Mouse (Mus musculus) left cerebral cortex, adult 2 months (tissue): ENCODE measurements around the gene Eef1akmt2. TPM values are rescaled to one million over a fixed set of nuclear protein-coding genes. Genes with fewer than 3 reads are reported as not detected.

Source experiments
- DNase-seq, 2 experiments: peaks; one replicate each; pipeline ENCODE4 v3.0.0; 2021 to 2022; ENCODE audit warnings: low spot score in 2 of 2, mixed read lengths in 1 of 2; ENCODE audit errors: extremely low spot score in 1 of 2
- H3K27ac ChIP-seq: fragments of 200-600 bp; 2 replicates; pipeline ENCODE4 v1.8.1; 2022
- H3K4me3 ChIP-seq: fragments of 200-600 bp; 2 replicates; pipeline ENCODE4 v1.8.1; 2022
- CTCF ChIP-seq: fragments of 200-600 bp; IDR thresholded peaks from 2 replicates; pipeline ENCODE4 v1.8.1; 2022; ENCODE audit warnings: antibody characterized with exemption, mild to moderate bottlenecking, moderate library complexity
- intact Hi-C: fragments of 180-260 bp; cut with DNase I; formaldehyde crosslinking; loops from one replicate; pipeline ENCODE4 v1.15.1; 2025
- total RNA-seq, 2 experiments: library from RNA; stranded (reverse); gene quantifications; 2 replicates each; pipeline ENCODE4 v1.2.3; 2021

The Eef1akmt2 gene
- total RNA-seq, 2 experiments from 2014 or later: 33.2 to 33.8 TPM

GRCm38 (mm10) chr7:132799119-132800016 lies 53.1 kb downstream of the Eef1akmt2 start:
- Histone ChIP-seq H3K27ac (peak overlapping the region; percentile 77), H3K4me3 (no peak overlapping the region)
- no peak for DNase-seq
- intact Hi-C loops: no loop called here
- TF ChIP-seq CTCF: peak; percentile 31

GRCm38 (mm10) chr7:132795141-132795540 lies 57.3 kb downstream of the Eef1akmt2 start:
- Histone ChIP-seq H3K27ac (peak overlapping the region; percentile 82), H3K4me3 (no peak overlapping the region)
- no peak for DNase-seq
- TF ChIP-seq CTCF: no peak
- intact Hi-C loops: no loop called here

- H3K4me3 ChIP-seq: no peak overlapping the region
- intact Hi-C loops: no loop called here
- peak overlapping the region; percentile 82 for H3K27ac ChIP-seq
- no peak for DNase-seq
- no peak for TF ChIP-seq CTCF
These were observed 59.0 kb downstream of the Eef1akmt2 start for GRCm38 (mm10) chr7:132793467-132793866.

GRCm38 (mm10) chr7:132790447-132791219 lies 61.8 kb downstream of the Eef1akmt2 start:
- intact Hi-C loops: no loop called here
- no peak for TF ChIP-seq CTCF
- peak overlapping the region; percentile 68 for H3K27ac ChIP-seq
- no peak overlapping the region for H3K4me3 ChIP-seq
- no peak for DNase-seq

GRCm38 (mm10) chr7:132788826-132789225 lies 63.6 kb downstream of the Eef1akmt2 start:
- DNase-seq: peak; percentile 66 to 79
- peak overlapping the region; percentile 87 for H3K27ac ChIP-seq
- intact Hi-C loops: loop anchor here (2.0 kb wide), 3 partner anchors 18 to 68 kb away; no protein-coding TSS in a partner anchor
- no peak overlapping the region for H3K4me3 ChIP-seq
- TF ChIP-seq CTCF: no peak

GRCm38 (mm10) chr7:132787496-132788190 lies 64.8 kb downstream of the Eef1akmt2 start:
- intact Hi-C loops: loop anchor here (2.0 kb wide), 3 partner anchors 19 to 67 kb away; no protein-coding TSS in a partner anchor
- no peak for DNase-seq
- Histone ChIP-seq H3K4me3 (no peak overlapping the region), H3K27ac (peak overlapping the region; percentile 87)
- no peak for TF ChIP-seq CTCF

- no peak for TF ChIP-seq CTCF
- DNase-seq: no peak
- Histone ChIP-seq H3K27ac (peak overlapping the region; percentile 87), H3K4me3 (no peak overlapping the region)
- intact Hi-C loops: no loop called here
These were observed 65.5 kb downstream of the Eef1akmt2 start for GRCm38 (mm10) chr7:132787022-132787421.

GRCm38 (mm10) chr7:132786522-132786921 lies 66.0 kb downstream of the Eef1akmt2 start:
- Histone ChIP-seq H3K4me3 (no peak overlapping the region), H3K27ac (peak overlapping the region; percentile 87)
- TF ChIP-seq CTCF: no peak
- DNase-seq: no peak
- intact Hi-C loops: no loop called here

GRCm38 (mm10) chr7:132786011-132786410 lies 66.5 kb downstream of the Eef1akmt2 start:
- Histone ChIP-seq H3K27ac (peak overlapping the region; percentile 87), H3K4me3 (no peak overlapping the region)
- intact Hi-C loops: no loop called here
- TF ChIP-seq CTCF: no peak
- no peak for DNase-seq

GRCm38 (mm10) chr7:132784101-132784500 lies 68.4 kb downstream of the Eef1akmt2 start:
- no peak for TF ChIP-seq CTCF
- intact Hi-C loops: no loop called here
- Histone ChIP-seq H3K27ac (peak overlapping the region; percentile 64), H3K4me3 (no peak overlapping the region)
- no peak for DNase-seq

- no peak for DNase-seq
- intact Hi-C loops: no loop called here
- Histone ChIP-seq H3K27ac (peak overlapping the region; percentile 72), H3K4me3 (no peak overlapping the region)
- TF ChIP-seq CTCF: no peak
These were observed 70.6 kb downstream of the Eef1akmt2 start for GRCm38 (mm10) chr7:132781850-132782249.
